Mouse (Mus musculus) lung, embryonic 14.5 days (tissue): ENCODE data around the gene Commd6. TPM values are rescaled to one million over a fixed set of nuclear protein-coding genes. Genes with fewer than 3 reads are reported as not detected.

Experiments used
- ATAC-seq: fragments of 200-750 bp; cut with Nextera tagmentation; 2 replicates; pipeline ENCODE4 v1.8.0; 2017; ENCODE audit warnings: mild to moderate bottlenecking, moderate TSS enrichment, moderate library complexity; ENCODE audit not compliant: insufficient read depth
- DNase-seq: peaks from one replicate; pipeline ENCODE4 v3.0.0-alpha.2; 2015
- H3K27ac ChIP-seq: fragments of 300-500 bp; sonication (generic); 2 replicates; pipeline ENCODE4 v1.5.1; 2014; ENCODE audit warnings: low read depth, mild to moderate bottlenecking, moderate library complexity
- H3K27me3 ChIP-seq: fragments of 300-500 bp; sonication (generic); 2 replicates; pipeline ENCODE4 v1.6.1; 2014; ENCODE audit warnings: low read length, control low read depth; ENCODE audit not compliant: insufficient read depth
- H3K36me3 ChIP-seq: fragments of 300-500 bp; sonication (generic); 2 replicates; pipeline ENCODE4 v1.6.1; 2014; ENCODE audit warnings: control low read depth; ENCODE audit not compliant: insufficient read depth
- H3K4me1 ChIP-seq: fragments of 300-500 bp; sonication (generic); 2 replicates; pipeline ENCODE4 v1.6.1; 2014; ENCODE audit warnings: antibody characterized with exemption, control low read depth; ENCODE audit not compliant: insufficient read depth
- H3K4me2 ChIP-seq: fragments of 300-500 bp; sonication (generic); 2 replicates; pipeline ENCODE4 v1.6.1; 2014; ENCODE audit warnings: mild to moderate bottlenecking
- H3K4me3 ChIP-seq: fragments of 300-500 bp; sonication (generic); 2 replicates; pipeline ENCODE4 v1.5.1; 2014; ENCODE audit warnings: low read depth, low read length
- H3K9ac ChIP-seq: fragments of 300-500 bp; sonication (generic); 2 replicates; pipeline ENCODE4 v1.6.1; 2014
- H3K9me3 ChIP-seq: fragments of 300-500 bp; sonication (generic); 2 replicates; pipeline ENCODE4 v1.6.1; 2016; ENCODE audit warnings: low read depth, low read length, control low read depth
- CTCF ChIP-seq: IDR thresholded peaks from 2 replicates; pipeline ENCODE4 v1.5.1; 2016; ENCODE audit warnings: antibody characterized with exemption, low read depth
- WGBS: fragments of 180-500 bp; shearing (Covaris S2); extraction: QIAGEN DNeasy Blood & Tissue Kit; methylation state at CpG from one replicate; pipeline ENCODE4 v1.1.7; 2014; 5-methylcytosine and 5-hydroxymethylcytosine counted together
- polyA plus RNA-seq: library from polyadenylated mRNA; unstranded; fragments of >200 nt; fragmentation: Nextera tagmentation; extraction: Ambion mirVana; gene quantifications from 2 replicates; pipeline ENCODE4 v1.2.1, GENCODE M21; 2014

Commd6 gene
- polyA plus RNA-seq, 1 experiment from 2014 or later, result 75.3 TPM

DNA sequence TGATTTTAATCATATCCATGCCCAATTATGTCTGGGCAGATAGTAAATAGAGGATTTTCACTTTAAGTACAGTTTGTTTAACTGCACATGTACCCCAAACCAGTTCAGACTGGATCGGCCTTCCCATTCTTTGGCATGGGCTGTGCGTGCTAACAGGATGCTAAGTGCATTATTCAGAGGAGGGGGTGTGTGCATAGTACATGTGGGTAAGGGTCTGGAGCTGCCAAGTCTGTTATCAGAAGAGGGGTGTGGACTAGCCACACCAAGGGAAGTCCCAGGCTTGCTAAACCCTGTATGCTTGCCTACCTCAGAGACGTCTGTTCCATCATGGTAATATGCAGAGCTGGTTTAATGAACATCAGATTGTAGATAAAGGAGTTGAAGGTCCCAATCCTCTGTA is 23.8 kb upstream of the Commd6 start:
- no peaks in the 10 kb centered on the region for H3K4me1 ChIP-seq
- no peaks in the 10 kb centered on the region for H3K27me3 ChIP-seq
- no peak overlapping the region for H3K9ac ChIP-seq
- ATAC-seq (no peak), DNase-seq (no peak)
- H3K9me3 ChIP-seq, result no peaks in the 10 kb centered on the region
- 83% methylated on average over 3 of the region's 3 CpGs for WGBS
- no peak overlapping the region for H3K27ac ChIP-seq
- H3K4me2 ChIP-seq, result no peak overlapping the region
- TF ChIP-seq CTCF, result no peak
- peaks cover 25% of the 10 kb centered on the region for H3K36me3 ChIP-seq
- H3K4me3 ChIP-seq, result no peak overlapping the region

DNA sequence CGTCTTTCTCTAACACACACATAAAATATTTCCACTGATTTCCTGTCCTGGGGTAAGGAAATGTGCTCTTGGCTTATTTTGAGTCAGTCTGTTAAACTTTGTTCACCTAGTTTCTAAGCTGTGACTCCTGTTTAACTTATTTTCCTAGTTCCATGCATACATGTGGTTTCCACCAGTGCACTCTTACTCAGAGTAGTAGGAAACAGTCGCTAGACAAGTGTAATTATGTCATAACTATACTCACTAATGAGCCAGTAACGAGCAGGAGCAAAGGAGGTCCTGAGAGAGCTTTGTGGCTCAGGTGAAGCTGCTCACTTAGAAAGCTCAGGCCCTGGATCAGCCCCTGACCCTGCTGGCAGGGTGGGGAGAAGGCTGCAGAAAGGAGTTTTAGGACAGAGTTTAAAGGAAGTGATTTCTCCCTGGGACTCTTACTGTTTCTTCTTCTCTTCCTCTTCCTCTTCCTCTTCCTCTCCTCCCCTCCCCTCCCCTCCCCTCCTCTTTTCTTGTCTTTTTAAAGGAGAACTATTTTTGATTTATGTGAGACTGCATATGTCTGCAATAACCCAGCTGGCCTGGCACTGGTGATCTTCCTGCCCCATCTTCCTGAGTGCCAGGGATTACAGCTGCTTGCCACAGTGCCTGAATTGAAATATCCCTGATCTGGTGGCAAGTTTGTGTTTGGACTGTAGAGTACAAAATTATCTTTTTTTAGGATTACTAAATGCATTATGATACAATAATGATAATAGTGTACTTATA is 21.3 kb upstream of the Commd6 start:
- Histone ChIP-seq H3K27me3 (no peaks in the 10 kb centered on the region), H3K4me1 (no peaks in the 10 kb centered on the region), H3K9ac (no peak overlapping the region), H3K27ac (no peak overlapping the region), H3K4me3 (no peak overlapping the region), H3K4me2 (no peak overlapping the region), H3K9me3 (no peaks in the 10 kb centered on the region), H3K36me3 (peaks cover 12% of the 10 kb centered on the region)
- DNase-seq (no peak), ATAC-seq (no peak)
- 72% methylated on average over 3 of the region's 3 CpGs for WGBS
- no peak for TF ChIP-seq CTCF

DNA sequence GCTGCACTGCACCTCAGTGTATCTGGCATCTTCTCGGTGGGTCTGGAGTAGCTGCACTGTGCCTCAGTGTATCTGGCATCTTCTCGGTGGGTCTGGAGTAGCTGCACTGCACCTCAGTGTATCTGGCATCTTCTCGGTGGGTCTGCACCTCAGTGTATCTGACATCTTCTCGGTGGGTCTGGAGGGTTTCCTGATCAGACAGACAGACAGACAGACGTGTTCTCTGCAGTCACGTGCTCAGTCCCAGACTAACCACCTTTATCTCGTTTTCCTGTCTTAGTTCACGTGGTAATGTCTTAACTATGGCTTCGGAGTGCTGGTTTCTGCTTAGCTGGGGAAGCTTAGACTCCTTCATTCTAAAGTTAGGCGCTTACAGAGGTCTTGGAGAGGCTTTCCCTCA is 15.8 kb upstream of the Commd6 start:
- no peaks in the 10 kb centered on the region for H3K27me3 ChIP-seq
- no peaks in the 10 kb centered on the region for H3K9me3 ChIP-seq
- no peak overlapping the region for H3K4me3 ChIP-seq
- 80% methylated on average over 10 of the region's 10 CpGs for WGBS
- no peak for TF ChIP-seq CTCF
- no peak for DNase-seq
- H3K36me3 ChIP-seq, result 0 out of 2 replicates have a peak, but pooled peaks cover 3% of the 10 kb centered on the region
- H3K4me2 ChIP-seq, result no peak overlapping the region
- H3K4me1 ChIP-seq, result no peaks in the 10 kb centered on the region
- no peak overlapping the region for H3K9ac ChIP-seq
- ATAC-seq, result no peak
- H3K27ac ChIP-seq, result no peak overlapping the region

DNA sequence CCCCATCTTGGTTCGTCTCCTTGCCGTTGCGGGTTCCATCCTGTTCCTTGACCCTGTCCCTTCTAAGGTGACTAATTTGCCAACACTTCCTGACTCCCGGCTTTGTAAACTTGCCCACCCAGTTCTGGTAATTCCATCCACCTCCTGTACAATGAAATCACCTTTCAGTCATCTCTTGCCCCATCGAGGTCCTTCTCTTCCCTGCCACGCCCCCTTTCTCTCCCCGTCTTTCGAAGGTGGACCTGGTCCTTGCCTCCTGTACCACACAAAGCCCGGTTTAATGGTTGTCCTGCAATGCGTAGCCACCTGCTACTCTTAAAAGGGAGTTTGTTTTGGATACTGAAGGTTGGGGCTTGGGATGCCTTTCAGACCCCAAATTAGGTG is 14.0 kb upstream of the Commd6 start:
- H3K4me1 ChIP-seq, result no peaks in the 10 kb centered on the region
- ATAC-seq, result no peak; the same call in 1 of the 2 replicates
- no peak overlapping the region for H3K27ac ChIP-seq
- H3K4me3 ChIP-seq, result peak overlapping the region; percentile 94
- H3K4me2 ChIP-seq, result peak overlapping the region; percentile 61
- TF ChIP-seq CTCF, result no peak
- no peaks in the 10 kb centered on the region for H3K27me3 ChIP-seq
- H3K36me3 ChIP-seq, result no peaks in the 10 kb centered on the region
- DNase-seq, result peak; percentile 26
- H3K9me3 ChIP-seq, result no peaks in the 10 kb centered on the region
- WGBS, result 2% methylated on average over 10 of the region's 10 CpGs
- peak overlapping the region; percentile 81 for H3K9ac ChIP-seq

DNA sequence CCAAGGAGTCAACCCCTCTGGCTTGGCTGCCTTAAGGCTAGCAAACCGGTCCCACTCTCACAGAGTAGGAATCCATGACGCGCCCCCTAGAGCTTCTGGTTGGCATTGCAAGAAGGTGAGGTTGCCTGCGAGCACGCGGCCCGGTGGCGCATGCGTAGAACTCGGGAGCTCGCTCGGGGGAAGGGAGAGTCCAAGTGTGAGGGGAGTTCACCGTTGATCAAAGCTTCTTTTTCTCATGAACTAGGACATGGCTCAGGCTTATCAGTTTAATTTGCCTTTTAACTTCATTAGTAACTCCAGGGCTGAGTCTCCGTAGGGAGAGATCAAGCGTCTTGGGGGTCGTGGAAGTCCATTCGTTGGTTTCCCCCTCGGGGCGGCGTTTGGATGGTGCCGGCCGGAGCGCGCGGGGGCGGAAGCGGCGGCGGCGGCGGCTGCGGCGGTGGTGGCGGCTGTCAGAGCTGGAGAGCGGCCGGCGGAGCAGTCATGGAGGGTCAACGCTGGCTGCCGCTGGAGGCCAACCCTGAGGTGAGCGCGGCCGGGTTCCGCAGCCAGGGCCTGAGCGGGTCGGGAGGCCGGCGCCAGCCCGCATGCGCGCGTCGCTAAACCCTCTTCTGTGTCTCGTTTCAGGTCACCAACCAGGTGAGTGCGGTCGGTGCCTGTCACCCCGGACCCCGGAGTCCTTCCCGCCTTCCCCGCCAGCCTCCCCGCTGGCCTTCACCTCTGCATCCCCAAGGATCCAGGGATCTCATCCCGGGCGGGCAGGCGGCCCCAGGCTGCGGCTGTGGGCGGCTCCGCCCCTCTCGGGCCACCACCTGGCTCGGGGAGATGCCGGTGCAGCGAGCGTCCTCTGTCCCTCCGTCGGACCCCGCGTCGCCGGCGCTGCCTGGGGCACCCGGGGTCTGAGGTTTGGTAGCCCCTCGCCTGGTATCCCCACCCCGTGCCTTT is 13.4 kb upstream of the Commd6 start, which contains the start of gene Uchl3:
Uchl3 (plus strand) TSS at position 387 of the 945 bp plus-strand sequence.
- no peaks in the 10 kb centered on the region for H3K36me3 ChIP-seq
- ATAC-seq, result peak; percentile 93
- H3K27ac ChIP-seq, result peak within 1 kb of the TSS; percentile 75; the same call in 1 of the 2 replicates
- no peaks in the 10 kb centered on the region for H3K27me3 ChIP-seq
- peak within 1 kb of the TSS; percentile 81 for H3K9ac ChIP-seq
- peak within 1 kb of the TSS; percentile 94 for H3K4me3 ChIP-seq
- peak within 1 kb of the TSS; percentile 61 for H3K4me2 ChIP-seq
- no peaks in the 10 kb centered on the region for H3K9me3 ChIP-seq
- H3K4me1 ChIP-seq, result no peaks in the 10 kb centered on the region
- peak; percentile 97 for TF ChIP-seq CTCF
- under 1% methylated on average over 81 of the region's 81 CpGs for WGBS
- DNase-seq, result peak; percentile 100

- Histone ChIP-seq H3K4me1 (no peaks in the 10 kb centered on the region), H3K9ac (no peak overlapping the region), H3K9me3 (no peaks in the 10 kb centered on the region), H3K4me2 (no peak overlapping the region), H3K36me3 (no peaks in the 10 kb centered on the region), H3K27me3 (no peaks in the 10 kb centered on the region), H3K27ac (no peak overlapping the region), H3K4me3 (no peak overlapping the region)
- DNase-seq (no peak), ATAC-seq (no peak)
- no peak for TF ChIP-seq CTCF
- 87% methylated on average over 6 of the region's 6 CpGs for WGBS
Measured at GRCm38 (mm10) chr14:101652571-101652970, 12.1 kb upstream of the Commd6 start.

- DNase-seq (no peak), ATAC-seq (no peak)
- H3K4me3 ChIP-seq, result no peak overlapping the region
- no peak overlapping the region for H3K4me2 ChIP-seq
- no peak overlapping the region for H3K9ac ChIP-seq
- no peak for TF ChIP-seq CTCF
- no peaks in the 10 kb centered on the region for H3K9me3 ChIP-seq
- H3K27me3 ChIP-seq, result no peaks in the 10 kb centered on the region
- no peak overlapping the region for H3K27ac ChIP-seq
- no peaks in the 10 kb centered on the region for H3K4me1 ChIP-seq
- no peaks in the 10 kb centered on the region for H3K36me3 ChIP-seq
- WGBS, result 78% methylated on average over 4 of the region's 4 CpGs
Measured at GRCm38 (mm10) chr14:101650551-101650950, 10.1 kb upstream of the Commd6 start.
